Mouse (Mus musculus) brain, embryonic 14.5 days (tissue): ENCODE data around the gene Kat14. TPM values are rescaled to one million over a fixed set of nuclear protein-coding genes. Genes with fewer than 3 reads are reported as not detected.
"Not testable (repeated sequence)": the region's sequence is repeated elsewhere in the genome, so short reads cannot be mapped to it uniquely, and the experiment has no call there.

Experiments
- DNase-seq: peaks from one replicate; pipeline ENCODE4 v3.0.0-alpha.2; 2011; ENCODE audit warnings: low read depth
- CTCF ChIP-seq: fragments of 200-500 bp; IDR thresholded peaks from 2 replicates; pipeline ENCODE4 v1.5.1; 2012; ENCODE audit warnings: inconsistent platforms, mild to moderate bottlenecking, moderate library complexity, borderline replicate concordance; ENCODE audit not compliant: insufficient read depth, insufficient read length; ENCODE audit errors: extremely low read depth
- POLR2A ChIP-seq: fragments of 200-500 bp; IDR thresholded peaks from 2 replicates; pipeline ENCODE4 v1.6.1; 2012; ENCODE audit warnings: mild to moderate bottlenecking, inconsistent platforms, borderline replicate concordance; ENCODE audit not compliant: poor library complexity, insufficient read depth, insufficient read length, severe bottlenecking; ENCODE audit errors: extremely low read depth
- polyA plus RNA-seq: library from polyadenylated mRNA; depleted of rRNA; stranded (reverse); fragments of >200 nt; gene quantifications from 2 replicates; pipeline ENCODE4 v1.2.3, GENCODE M21; 2012; rRNA removed

The Kat14 gene
- polyA plus RNA-seq = 29.5 and 31.6 TPM in 2 replicates

GRCm38 (mm10) chr2:144368400-144369019, at the start of gene Kat14, which contains the start of gene Pet117:
TSS of gene Kat14 (plus strand) at chr2:144368983.
TSS of gene Pet117 (plus strand) at chr2:144368996.
- DNase-seq = peak; percentile 97
- TF ChIP-seq CTCF (no peak), POLR2A (no peak)

GRCm38 (mm10) chr2:144324218-144324617, 44.6 kb upstream of the Kat14 start:
- DNase-seq = peak; percentile 37
- TF ChIP-seq CTCF = no peak
- TF ChIP-seq POLR2A = no peak

GRCm38 (mm10) chr2:144329451-144329850, 39.3 kb upstream of the Kat14 start:
- DNase-seq = no peak
- no peak for TF ChIP-seq CTCF
- no peak for TF ChIP-seq POLR2A

GRCm38 (mm10) chr2:144329937-144330336, 38.8 kb upstream of the Kat14 start:
- DNase-seq = no peak

GRCm38 (mm10) chr2:144330352-144330959, 38.3 kb upstream of the Kat14 start:
- DNase-seq = peak; percentile 12
- TF ChIP-seq CTCF = no peak
- TF ChIP-seq POLR2A = no peak

More at GRCm38 (mm10) chr2:144329937-144330336, 38.8 kb upstream of the Kat14 start:
- TF ChIP-seq CTCF (no peak), POLR2A (no peak)

GRCm38 (mm10) chr2:144330960-144331371, 37.8 kb upstream of the Kat14 start:
- peak; percentile 39 for DNase-seq
- TF ChIP-seq POLR2A = no peak
- no peak for TF ChIP-seq CTCF

GRCm38 (mm10) chr2:144331401-144332302, 37.1 kb upstream of the Kat14 start, which contains the start of gene Ovol2:
TSS of gene Ovol2 (minus strand) at chr2:144332146.
- DNase-seq = peak; percentile 17
- TF ChIP-seq CTCF = 0 out of 2 replicates have a peak, but pooled peaks have one; percentile 12
- no peak for TF ChIP-seq POLR2A

GRCm38 (mm10) chr2:144332486-144332885, 36.3 kb upstream of the Kat14 start:
- TF ChIP-seq POLR2A = no peak
- TF ChIP-seq CTCF = no peak
- peak; percentile 17 for DNase-seq

- DNase-seq = peak; percentile 29
- peak; percentile 39; the same call in 1 of the 2 replicates for TF ChIP-seq CTCF
- TF ChIP-seq POLR2A = no peak
Measured at GRCm38 (mm10) chr2:144333138-144333842, 35.5 kb upstream of the Kat14 start.

GRCm38 (mm10) chr2:144337230-144337629, 31.6 kb upstream of the Kat14 start:
- TF ChIP-seq CTCF (no peak), POLR2A (no peak)
- no peak for DNase-seq

GRCm38 (mm10) chr2:144337701-144338100, 31.1 kb upstream of the Kat14 start:
- TF ChIP-seq POLR2A (no peak), CTCF (no peak)

GRCm38 (mm10) chr2:144338149-144338548, 30.6 kb upstream of the Kat14 start:
- not testable (repeated sequence) for DNase-seq

More at GRCm38 (mm10) chr2:144337701-144338100, 31.1 kb upstream of the Kat14 start:
- DNase-seq = no peak
